Mouse (Mus musculus): Measurements from ENCODE around the gene Traf3ip3. TPM values are rescaled to one million over a fixed set of nuclear protein-coding genes. Genes with fewer than 3 reads are reported as not detected.

Gene Traf3ip3
- total RNA-seq, 2 experiments from 2014 or later: 1.0 to 2.5 TPM

GRCm38 (mm10) chr1:193160317-193161032 is 41.0 kb downstream of the Traf3ip3 start:
- DNase-seq (ENCODE audit: low spot score in 2 of 2): peak; percentile 20 to 43

DNA sequence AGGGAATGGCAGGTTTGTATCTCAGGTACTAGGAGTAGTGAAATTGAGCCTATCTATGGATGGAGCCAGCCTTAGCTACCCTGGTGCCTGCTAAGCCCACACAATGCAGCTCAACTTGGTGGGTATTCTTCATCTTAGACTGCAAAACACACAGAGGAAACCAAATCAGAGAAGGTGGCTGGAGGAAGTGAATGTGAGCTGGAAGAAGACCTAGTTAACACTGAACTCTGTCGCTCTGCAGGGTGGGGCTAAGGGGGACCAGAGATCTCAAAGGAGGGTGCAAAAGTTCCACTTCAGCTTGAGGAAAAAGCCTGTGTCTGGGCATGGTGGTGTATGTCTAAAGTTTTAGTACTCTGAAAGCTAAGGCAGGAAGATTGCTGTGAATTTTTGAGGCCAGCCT is 41.9 kb downstream of the Traf3ip3 start:
- no peak for DNase-seq (ENCODE audit: low spot score in 2 of 2)

GRCm38 (mm10) chr1:193159163-193159562 is 42.3 kb downstream of the Traf3ip3 start:
- no peak for DNase-seq (ENCODE audit: low spot score in 2 of 2)

DNA sequence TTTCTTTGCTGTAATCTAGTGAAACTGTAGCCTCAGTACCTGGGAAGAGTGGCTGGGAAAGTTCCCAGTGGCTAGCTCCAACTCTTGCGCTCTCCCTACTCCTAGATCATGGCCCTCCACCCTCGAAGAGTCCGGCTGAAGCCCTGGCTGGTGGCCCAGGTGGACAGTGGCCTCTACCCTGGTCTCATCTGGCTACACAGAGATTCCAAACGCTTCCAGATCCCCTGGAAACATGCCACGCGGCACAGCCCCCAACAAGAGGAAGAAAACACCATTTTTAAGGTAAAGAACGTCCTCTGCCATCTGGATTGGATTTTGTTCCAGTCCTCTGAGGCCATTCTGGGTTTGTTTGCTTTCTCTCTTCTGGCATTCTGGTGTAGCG is 44.4 kb downstream of the Traf3ip3 start:
- no peak for DNase-seq (ENCODE audit: low spot score in 2 of 2)

DNA sequence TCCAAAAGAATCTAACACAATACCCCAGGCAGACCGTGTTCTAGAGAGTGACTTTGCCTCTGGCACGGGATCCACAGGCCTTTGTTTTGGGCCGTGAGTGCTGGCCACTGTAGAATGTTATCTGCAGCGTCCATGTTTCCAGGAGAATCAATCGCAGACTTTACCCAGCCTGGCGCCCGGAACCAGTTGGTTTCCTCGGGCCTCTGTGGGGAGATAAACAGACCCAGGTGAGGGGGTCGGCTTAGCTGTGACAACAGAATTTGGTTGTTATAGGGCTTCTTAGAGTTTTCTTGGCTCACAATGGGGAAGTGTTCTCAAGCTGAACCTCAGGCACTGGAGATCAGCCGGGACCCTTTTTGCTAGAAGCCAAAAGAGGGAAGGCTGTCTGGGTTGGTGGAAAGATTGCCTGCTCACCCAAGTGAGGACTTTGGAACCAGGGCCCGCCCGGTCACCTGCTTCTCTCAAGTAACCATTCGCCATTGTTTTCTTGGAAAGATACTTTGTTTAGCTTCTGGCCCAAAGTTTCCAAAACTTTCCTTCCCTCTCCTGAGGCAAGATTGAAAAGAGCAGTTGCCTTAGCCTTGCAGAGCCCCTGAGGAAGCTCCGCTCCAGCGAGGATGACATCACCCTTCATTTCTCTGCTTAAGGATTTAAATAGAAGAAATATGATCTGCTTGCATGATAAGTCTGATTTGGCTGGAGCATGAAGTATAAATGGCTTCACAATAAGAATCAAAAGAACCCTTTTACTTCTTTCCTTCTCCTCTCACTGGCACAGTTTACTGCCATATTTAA is 45.0 kb downstream of the Traf3ip3 start:
- DNase-seq (ENCODE audit: low spot score in 2 of 2): no peak

DNA sequence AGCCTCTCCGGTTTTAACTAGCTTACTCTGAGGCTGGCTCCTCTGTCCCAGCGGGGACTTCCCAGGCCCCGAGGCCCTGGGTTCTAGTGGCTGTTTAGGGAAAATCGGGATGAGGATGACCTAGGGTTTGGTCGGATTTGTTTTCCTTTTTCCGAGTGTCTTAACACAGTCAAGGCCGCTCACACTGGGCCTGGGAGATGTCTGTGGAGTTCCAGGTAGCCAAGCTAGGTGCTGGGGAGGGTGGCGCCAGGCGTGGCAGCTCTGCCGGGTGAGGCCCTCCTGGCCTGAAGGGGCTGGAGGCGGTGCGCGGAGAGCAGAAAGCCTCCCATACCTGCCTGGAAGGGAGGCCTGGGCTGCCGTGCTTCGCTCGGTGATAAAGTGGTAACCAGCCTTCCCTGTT is 47.9 kb downstream of the Traf3ip3 start:
- DNase-seq (ENCODE audit: low spot score in 2 of 2): no peak

DNA sequence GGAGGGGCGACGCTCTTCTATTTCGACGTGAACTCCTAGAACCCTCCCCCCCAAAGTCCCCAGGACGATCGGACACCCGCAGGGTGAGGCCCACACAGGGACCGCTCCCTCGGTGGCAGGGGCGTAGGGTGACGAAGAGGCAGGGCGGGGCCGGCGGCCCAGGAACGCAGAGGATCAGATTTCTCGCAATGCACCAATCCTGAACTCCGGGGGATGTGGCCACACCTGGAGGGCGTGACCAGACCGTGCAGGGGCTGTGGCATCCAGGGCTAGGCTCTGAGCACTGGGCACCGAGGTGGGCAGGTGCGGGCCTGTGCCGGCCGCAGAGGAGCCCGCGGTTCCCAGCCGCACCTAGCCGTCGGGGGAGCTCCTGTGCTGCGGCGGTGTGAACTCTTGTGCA is 48.6 kb downstream of the Traf3ip3 start, which contains the start of gene Irf6:
TSS of gene Irf6 (plus strand) at position 240 of the 400 bp plus-strand sequence.
- peak; percentile 37 to 38 for DNase-seq (ENCODE audit: low spot score in 2 of 2)

DNA sequence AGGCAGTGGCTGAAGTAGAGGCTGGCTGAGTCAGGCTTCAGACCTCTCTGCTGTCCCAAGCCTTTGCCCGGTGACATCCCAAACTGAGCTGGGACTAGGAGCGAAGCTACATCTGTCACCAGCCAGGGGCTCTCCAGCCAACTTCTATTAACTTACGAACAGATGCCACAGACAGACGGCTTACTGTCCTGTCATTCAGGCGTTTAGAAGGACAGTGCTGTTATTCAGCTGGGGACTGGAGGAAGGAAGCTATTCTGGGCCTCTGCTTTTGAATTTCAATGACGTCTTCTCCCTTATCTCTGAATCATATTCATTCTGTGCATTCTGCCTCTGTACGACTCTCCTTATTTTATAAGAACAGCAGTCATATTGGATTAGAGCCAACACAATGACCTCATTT is 50.4 kb downstream of the Traf3ip3 start:
- no peak for DNase-seq (ENCODE audit: low spot score in 2 of 2)

DNA sequence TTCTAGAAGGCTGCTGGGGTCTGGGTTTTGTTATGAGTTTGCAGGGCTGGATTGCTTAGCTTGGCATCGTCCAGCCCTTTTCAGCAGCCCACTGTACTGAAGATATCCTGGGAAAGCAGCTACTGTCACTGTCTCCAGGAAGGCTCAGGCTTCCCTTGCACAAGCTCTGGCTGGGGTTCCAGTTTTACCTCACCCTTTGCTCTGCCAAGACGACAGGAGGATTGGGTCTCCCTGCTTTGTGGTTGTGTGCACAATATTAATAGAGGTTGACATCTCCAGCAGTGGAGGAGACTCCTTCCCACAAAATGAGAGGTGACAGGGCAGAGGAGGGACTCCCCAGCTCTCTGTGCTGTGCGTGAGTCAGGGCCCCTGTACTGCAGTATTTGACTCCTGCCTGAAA is 52.3 kb downstream of the Traf3ip3 start:
- no peak for DNase-seq (ENCODE audit: low spot score in 2 of 2)

- DNase-seq (ENCODE audit: low spot score in 2 of 2): no peak
Observed at GRCm38 (mm10) chr1:193146416-193146815, 55.1 kb downstream of the Traf3ip3 start.

DNA sequence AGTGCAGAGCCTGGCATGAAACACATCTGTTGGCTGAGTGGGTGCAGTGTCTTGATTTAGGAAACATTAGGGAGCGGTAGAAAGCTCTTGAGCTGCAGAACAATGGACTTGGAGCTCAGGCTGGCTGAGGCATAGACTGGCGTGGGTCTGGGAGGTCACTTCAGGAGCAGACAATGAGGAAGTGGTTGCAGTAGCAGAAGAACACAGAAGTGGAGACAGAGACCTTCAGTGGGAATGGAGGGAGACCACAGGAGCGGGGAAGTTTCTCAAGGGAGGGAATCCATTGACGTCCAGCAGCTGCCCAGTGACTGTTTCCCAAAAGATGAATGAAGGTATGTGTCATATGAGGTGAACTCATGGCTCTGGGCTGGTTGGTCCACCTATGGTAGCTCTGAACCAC is 56.4 kb downstream of the Traf3ip3 start:
- no peak for DNase-seq (ENCODE audit: low spot score in 2 of 2)

DNA sequence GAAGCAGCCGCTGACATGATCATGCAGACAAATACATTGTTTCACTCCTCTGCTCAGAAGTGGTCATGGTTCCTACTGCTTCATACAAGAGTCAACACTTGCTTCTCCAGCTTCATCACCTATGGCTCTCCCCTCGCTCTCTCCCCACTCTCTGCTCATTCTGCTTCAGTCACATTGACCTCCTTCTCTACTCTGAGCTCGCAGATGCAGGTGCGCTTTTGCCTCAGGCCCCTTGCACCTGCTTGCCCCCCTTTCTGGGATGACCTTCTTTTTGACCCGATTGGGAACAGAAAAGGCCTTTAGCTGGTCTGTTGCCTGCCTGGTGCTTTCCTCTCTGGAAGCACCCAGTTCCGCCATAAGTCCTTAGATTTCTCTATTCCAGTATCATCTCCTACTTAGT is 57.0 kb downstream of the Traf3ip3 start:
- no peak for DNase-seq (ENCODE audit: low spot score in 2 of 2)

- DNase-seq (ENCODE audit: low spot score in 2 of 2): no peak
Observed at GRCm38 (mm10) chr1:193142517-193143062, 58.9 kb downstream of the Traf3ip3 start.

DNA sequence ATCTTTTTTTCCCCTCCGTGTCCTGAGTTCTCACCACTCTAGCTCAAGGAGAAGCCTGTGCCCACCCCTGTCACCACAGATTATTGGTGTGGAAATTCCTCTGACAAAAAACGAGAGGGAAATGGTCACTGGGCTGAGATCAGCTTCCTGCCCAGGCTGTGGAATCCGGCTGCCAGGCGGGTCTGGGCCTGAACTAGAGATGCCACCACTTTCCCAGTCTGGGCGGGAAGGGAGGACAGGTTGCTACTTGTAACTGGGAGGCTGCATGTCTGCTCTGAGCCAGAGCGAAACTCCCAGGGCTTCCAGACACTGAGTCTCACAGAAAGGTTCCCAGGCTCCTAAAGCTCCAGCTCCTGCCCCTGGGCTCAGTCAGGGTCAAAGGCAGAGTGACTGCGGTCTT is 60.4 kb downstream of the Traf3ip3 start:
- DNase-seq (ENCODE audit: low spot score in 2 of 2): no peak

DNA sequence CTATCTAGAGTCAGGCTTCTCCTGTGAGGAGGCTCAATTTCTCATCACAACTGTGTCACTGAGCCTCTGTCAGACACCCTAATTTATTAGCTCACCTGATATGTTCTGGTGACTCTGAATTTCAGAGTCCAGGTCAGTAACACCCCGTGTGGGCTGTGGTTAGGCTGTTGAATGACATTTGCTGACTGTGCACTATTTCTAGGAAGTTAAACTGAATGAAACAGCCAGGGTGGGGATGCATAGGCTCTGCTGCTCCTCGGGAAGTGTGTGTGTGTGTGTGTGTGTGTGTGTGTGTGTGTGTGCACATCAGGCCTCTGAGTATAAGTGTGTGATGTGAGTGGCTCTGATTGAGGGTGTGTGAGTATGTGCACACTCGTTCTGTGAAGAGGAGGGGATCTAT is 62.8 kb downstream of the Traf3ip3 start:
- no peak for DNase-seq (ENCODE audit: low spot score in 2 of 2)

DNA sequence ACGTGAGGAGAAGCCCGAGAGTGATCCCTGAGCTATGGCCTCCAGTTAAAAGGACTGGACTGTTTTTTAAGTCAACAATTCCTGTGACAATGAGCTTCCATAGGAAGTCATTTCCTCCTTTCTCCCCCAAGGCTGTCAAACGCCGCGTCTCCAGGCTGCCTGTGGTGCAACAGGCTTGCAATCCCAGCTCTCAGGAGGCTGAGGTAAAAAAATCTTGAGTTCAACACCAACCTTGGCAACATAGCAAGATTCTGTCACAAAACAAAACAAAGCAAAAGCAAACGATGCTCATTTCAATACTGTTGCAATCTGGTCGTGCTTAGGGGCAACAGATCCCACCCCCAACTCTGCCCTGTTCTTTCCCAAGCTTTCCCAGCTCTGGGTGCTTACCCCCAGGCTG is 63.4 kb downstream of the Traf3ip3 start:
- no peak for DNase-seq (ENCODE audit: low spot score in 2 of 2)

DNA sequence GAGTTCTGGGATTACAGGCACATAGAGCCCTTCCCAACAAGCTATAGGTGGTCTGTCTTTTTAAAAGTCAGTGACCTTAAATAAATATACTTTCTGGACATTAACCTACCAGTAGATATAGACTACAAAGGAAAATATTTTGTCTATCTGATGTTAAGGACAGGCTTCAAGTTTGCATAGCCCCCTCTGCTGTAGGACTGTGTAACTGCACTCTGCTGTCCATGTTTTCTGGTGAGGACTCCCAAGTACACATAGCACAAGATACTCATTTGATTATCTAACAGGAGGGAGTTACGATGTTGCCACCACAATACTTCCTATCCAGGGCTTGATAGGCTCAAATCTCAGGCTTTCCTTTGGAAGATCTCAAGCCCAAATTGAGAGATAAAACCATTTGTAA is 67.8 kb downstream of the Traf3ip3 start:
- DNase-seq (ENCODE audit: low spot score in 2 of 2): no peak

DNA sequence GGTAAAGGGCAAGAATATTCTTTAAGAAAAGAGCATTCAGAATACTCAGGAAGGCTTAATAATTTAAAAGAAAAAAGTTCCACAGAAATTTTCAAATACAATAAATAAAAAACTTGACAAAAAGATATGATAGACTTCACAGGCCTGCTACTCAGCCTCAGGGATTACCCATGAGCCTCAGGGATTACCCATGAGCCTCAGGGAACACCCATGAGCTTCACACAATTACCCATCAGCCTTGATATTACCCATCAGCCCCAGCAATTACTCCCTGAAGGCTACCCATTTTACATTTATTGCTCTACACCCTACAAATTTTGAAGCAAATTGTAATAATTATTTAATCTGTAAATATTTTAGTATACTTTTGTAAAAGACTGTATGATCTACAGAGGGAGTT is 69.1 kb downstream of the Traf3ip3 start:
- no peak for DNase-seq (ENCODE audit: low spot score in 2 of 2)

- DNase-seq (ENCODE audit: low spot score in 2 of 2): no peak
Observed at GRCm38 (mm10) chr1:193131311-193131948, 70.1 kb downstream of the Traf3ip3 start.

DNA sequence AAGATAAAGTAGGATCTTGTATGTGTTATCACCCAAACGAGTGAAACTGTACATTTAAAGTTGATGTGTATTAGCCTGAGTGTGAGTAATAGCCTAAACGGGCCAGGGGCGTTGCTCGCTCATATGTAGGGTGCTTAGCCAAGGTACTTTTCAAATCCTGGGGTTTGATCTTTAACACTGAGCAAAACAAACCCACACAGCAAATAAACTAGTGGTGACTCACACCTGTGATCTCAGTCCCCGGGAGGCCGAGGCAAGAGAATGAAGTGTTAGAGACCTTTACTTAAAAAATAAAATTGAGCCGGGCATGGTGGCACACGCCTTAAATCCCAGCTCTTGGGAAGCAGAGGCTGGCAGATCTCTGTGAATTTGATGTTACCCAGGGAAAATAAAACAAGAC is 70.7 kb downstream of the Traf3ip3 start:
- DNase-seq (ENCODE audit: low spot score in 2 of 2): no peak

- DNase-seq (ENCODE audit: low spot score in 2 of 2): peak in 1 of 2 experiments; percentile 21
Observed at GRCm38 (mm10) chr1:193130456-193130825, 71.1 kb downstream of the Traf3ip3 start.

Data from adrenal gland, adult 18-20 months (tissue).